Mouse (Mus musculus) naive thymus-derived CD4-positive, alpha-beta T cell, adult 2 months (primary cell): ENCODE measurements around the gene Gucy1b2.

Experiments used
- DNase-seq: peaks from one replicate; pipeline ENCODE4 v3.0.0-alpha.2; 2011; ENCODE audit warnings: low read depth

The Gucy1b2 gene

DNA sequence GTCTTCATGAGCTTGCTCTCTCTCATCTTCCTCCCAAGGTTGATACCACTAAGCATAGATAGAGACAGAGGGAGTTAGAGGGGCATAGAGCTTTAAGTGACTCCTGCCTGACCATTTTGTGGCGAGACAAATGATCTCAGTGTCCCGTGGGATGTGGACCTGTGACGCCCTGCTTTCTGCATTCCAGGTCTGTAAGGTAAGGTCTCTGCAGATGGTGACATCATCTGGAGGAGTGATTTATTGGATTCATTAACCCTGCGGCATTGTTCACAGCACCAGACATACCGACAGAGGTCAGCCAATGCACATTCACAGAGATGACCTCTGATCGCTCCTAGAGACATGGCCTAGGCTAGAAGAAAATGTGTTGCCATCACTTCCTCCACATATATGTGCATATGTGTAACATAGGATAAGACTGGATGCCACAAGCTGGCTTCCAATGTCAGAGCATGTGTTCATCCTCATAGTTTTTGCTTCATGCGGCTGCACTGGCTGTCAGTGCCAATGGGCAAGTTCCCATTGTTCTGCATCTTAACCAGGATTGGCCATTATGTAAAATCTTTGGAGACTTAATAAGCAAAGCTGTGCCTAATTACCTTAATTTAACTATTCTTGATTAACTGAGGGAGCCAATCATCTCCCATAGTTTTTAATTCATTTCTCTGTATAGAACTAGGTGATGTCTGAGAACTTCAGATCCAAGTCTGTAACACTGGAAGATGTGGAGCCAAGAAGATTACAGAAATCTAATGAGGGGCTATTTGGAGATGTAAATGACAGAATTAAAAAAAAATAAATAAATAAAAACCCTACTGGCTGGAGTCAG lies 9.5 kb downstream of the Gucy1b2 start:
- DNase-seq: no peak

DNA sequence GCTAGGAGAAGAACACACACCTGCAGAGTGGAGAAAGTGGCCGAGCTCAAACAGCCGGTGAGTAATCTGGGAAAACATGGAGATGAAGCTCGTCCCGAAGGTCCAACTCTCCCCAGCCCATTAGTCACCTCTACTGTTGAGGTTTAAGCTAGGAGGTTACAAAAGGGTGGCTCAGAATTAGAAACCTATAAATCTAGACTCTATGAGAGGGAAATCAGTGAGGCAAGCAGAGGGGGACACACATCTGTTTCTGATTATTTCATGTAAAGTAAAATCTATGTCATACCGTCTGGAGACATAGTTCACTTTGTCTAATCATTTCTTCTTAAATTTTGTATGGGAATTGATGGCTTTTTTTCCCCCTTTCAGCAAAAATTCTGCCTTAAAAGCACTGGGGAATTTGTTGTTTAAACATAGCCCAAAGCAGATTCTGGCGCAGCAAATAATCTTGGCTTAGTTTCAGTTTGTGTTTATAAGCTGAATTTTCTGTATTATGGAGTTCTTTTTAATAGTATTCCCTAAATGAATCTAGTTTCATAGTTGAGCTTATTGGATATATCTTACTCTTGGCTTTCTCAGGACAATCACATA lies 12.2 kb downstream of the Gucy1b2 start:
- no peak for DNase-seq

DNA sequence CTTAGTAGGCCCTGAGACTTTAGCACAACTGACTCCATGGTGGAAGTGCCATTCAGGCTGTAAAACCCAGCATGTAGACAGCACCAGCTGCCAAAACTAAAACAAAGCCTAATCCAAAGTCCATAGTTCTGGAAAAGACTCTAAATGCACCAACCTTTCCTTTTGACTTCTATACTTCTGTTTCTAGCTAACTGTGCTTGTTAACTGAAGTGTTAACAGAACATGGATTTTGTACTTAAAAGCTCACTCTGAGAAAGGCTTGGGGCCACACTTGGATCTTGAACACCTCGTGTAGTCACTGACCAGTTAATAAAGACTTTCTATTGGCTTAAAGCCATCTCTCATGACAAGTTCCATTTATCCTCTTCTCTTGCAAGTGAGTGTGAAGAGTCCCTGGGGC lies 13.1 kb downstream of the Gucy1b2 start:
- DNase-seq: no peak

DNA sequence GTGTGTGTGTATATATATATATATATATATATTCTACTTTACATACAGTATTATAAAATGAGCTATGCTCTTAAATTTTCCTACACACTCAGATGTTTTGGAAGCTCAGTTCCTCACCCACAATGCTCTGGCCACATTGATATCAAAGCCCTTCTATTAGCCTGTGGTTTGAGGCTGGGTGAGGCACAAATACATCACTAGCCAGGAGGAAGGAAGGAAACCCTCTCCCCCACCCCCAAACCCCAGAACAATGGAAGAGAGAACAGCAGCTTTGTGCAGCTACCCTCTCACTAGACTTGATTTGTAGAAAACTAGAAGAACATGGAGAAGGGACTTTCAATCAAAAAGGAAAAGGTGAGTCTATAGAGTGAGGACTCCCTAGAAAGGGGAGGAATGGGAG lies 16.1 kb downstream of the Gucy1b2 start:
- DNase-seq: no peak

DNA sequence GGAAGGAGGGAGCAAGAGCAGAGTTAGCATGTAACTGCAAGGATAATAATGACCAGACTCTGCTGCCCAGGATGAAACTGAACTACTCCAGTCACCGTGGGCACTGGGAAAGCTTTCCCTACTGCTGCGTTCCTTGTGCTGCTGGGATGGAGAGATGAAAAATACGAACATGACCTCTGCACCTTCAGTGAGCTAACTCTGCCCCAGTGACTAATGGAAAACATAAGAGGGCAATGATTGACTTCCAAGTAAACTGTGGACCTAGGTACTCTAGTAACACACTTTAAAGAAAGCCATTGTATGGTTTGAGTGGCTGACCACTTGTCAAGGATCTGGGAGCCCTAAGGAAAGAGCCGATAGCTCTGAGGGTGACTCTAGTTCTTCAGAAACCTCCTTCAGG lies 17.9 kb downstream of the Gucy1b2 start:
- no peak for DNase-seq

DNA sequence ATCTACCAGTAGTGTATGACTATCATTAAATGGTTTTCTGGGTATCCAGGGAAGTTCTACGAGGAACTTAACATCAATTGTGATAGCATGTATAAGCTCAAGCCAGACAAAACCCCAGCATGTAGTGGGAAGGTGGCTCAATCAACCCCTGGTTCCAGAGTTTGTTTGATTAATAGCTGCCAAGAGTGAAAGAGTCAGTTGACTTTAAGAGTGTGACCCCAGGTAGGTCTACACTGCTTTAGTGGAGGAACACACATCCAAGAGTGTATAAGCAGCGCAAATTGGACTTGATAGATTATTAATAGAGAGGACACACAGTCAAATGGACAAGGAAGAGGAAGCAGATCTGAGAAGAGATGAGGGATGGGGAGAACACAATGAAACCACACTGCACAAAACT lies 18.3 kb downstream of the Gucy1b2 start:
- DNase-seq: no peak

DNA sequence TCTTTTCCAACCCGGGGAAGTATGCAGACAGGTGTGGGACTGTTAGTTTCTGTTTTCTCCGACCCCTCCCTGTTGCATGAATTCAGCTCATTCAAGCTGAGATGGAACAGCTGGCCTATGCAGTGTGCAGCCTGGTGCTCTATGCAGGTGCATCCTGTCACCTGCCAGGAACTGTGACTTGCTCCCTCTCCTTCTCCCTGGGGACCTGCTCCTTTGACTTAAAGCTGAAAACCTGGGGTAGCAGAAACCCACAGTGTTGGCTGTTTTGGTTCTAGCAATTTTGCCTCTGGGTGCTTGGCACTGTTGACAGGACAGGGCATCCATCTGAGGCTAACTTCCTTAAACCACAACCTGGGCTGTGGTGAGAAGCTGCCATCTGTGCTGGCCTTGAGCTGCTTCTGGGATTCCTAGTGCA lies 30.8 kb downstream of the Gucy1b2 start:
- DNase-seq: no peak

DNA sequence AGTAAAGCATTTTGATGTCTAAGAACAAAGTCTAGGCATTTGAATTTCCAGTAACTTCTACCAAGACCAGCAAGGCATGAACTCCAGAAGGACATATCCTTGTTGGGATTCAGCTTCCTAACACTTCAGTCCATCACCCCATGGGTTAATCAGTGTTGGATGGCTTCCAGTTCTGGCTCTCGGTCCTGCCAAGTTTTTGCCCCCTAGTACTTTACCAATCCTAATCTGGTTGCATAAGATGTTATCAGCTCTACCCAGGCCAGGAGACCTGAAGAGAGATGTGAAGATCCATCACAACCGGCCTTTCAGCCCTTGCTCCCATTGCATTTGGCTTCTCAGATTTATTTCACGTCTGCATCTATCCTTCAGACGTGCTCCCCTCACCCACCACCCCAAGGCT lies 33.8 kb downstream of the Gucy1b2 start:
- DNase-seq: no peak

DNA sequence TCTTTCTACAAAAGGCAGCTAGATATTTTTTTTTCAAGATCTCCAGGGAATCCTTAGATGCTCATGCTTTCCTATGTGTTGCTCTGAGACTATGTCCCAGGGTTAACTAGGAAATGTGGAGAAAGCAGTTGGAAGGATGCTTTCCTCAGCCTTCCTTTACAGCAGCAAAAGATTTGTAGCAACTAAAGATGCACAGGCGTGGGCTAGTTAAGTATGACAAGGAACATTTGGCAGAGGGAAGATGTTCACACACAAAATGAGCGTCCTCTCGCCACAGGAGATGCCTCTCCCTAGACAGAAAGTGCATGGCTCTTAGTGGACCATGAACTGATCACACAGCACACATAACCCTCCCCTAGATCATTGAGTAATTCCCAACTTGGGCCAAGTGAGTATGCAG lies 38.6 kb downstream of the Gucy1b2 start:
- no peak for DNase-seq

DNA sequence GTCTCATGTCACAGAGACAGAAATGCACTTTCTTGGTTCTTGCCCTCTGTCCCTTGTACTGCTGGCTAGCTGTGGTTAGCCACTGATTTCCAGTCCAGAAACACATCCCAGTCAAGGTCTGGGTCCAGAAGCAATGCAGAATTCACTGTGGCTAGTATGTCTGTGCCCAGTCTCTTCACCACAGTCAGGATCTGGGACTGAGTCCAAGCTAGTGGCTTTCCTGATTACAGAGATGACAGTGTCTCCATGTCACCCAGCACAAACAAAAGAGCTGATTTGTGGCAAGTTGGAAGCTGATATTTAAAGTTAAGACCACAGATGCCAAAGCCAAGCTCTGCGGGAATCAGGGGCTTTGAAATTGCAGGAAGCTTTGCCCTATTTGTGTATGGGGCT lies 39.4 kb downstream of the Gucy1b2 start:
- no peak for DNase-seq

DNA sequence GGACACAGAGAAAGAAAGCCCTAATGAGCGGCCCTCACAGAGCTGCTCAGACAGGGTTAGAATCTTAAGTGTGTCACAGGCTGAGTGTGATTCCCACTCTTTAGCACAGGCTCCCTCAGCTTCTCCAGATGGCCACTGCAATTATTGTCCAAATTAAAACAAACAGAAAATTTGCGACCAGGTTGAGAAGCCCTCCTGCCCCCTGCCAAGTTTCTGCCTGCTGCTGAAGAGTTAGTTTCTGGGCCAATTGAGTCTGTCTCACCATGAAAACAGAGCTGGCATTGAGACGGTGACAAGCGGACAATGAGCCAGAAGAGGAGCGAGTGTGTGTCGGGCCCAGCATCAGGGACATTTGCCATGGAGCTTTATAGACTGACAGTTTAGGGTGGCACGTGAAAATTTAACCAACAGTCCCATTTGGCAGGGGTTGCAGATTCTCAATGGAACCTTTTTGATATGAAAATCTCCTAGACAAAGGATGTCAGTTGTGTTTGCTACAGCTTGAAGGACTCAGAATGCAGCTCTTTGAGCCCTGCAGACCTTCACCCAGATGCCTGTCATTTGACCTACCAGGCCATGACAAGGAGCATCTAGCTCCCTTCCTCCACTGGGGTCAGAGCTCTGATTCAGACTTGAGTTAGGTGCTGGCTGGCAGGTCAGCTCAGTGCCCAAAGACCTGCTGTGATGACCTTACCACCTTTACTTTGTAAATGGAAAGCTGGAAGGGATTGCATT lies 39.9 kb downstream of the Gucy1b2 start:
- DNase-seq: no peak

DNA sequence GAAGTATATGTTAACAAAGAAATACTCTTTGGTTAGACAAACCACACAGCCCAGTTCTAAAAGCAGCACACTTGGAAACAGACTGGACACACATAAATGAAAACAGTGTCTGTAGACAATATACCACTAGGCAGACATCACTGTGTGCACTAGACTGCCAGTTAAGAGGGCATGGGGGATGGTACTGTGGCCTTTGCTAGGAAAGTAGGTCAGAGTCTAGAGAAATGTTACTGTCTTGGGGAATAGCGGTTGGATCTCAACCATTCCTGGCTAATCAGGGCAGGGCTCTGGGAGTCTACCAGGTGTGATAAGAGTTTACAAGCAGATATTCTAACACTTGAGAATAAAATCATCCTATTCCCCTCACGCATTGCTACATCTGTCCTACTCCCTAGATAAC lies 60.7 kb downstream of the Gucy1b2 start:
- no peak for DNase-seq

DNA sequence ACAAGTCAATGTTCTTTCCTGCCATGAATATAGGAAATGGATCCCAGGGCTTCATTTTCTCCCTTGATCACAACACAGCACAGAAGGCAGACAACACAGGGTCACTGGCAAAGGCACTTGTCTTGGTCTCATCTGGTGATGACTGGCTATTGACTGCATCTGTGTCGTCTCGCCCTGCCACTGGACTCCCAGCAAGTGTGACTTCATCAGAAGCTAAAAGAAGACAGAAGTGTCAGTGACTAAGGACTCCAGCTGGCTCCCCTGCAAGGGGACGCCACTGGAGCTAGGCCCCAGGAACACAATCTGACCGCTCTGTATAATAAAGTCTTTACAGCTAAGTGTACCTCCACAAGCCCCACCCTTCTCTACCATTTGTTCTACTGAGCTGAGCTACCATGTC lies 63.3 kb downstream of the Gucy1b2 start:
- no peak for DNase-seq

DNA sequence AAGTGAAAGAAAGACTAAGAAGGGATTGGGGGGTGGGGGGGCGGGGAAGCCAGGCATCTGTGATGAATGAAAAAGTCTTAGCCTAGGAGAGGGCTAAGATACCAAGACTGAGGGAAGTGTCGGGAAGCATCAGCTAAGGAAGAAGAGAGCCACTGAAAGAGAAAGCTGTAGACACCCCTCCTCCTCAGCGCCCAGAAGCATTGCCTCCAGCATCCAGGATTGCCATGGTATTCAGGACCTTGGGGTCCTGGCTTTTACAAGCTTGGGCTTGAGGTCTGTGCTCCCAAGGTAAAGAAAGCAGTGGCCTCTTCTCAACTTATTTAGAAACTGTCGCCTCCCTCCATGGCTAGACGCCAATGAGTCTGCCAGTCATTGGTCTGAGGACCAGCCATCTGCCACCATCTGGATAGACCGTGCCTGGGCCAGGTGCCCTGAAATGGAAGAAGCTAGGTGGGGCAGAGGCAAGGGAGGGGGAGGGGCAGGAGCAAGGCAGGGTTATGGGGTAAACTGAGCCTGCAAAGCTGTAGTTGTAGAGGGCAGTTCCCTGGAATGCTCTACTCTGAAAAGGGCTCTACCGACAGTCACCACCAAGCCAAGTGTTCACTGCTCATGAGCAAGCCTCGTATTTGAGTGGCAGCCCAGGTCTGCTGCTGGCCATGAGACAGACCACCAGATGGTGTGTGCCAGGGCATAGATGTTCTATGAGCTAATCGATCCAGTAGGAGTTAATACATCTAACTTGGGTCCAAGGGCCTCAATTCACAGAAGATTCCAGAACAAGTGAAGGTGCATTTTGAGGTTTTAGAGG lies 66.2 kb downstream of the Gucy1b2 start:
- DNase-seq: no peak

DNA sequence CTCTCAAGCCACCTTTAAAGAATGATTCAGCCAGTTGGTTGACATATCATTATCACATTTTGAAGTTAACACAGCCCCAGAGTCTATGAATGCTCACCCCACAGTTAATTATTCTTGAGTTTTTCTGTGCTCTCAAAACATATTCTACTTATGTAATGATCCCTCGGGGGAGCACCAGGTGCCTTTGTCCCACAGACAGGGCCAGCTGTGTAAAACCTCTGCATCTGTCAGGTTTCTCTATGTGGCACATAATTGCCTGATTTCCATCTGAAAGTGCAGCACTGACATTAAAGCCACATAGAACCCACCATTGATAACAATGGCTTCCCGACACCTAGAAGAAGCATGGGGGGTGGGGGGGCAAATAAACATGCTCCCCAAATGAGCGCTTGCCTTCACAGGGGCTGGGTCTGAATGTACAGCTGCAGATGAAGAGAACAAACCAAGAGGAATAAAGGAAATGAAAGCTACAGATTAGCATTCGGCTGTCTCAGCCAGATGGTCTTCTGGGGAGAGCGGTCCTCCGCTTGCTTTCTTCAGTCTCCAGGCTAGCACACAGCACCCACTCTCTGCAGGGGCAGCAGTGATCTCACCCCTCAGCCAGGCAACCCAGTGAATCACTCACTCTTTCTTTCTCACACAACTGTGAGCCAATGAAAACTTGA lies 66.9 kb downstream of the Gucy1b2 start:
- DNase-seq: no peak

DNA sequence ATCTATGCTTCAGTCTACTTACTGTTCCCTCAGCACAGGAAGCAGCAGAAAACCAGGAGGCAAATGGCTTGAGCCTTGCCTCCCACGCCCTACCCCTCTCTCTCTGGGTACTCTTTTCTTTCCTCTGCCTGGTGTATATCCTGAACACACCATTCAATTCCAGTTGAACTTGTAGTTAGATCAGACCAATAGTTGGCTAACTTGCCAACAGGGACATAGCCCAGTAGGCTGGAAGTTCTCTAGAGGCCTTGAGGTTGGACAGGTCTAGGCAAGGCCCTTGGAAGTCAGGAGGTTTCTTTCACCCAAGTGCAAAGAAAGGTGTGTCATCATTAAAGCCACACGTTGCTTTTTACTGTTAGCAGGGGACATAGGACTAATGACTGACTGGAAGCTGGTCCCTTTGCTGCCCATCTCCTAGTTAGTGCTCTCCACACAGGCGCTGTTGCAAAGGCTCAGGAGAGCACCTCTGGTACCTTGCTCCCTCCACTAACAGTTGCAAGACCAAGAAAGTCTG lies 72.2 kb downstream of the Gucy1b2 start:
- DNase-seq: no peak

DNA sequence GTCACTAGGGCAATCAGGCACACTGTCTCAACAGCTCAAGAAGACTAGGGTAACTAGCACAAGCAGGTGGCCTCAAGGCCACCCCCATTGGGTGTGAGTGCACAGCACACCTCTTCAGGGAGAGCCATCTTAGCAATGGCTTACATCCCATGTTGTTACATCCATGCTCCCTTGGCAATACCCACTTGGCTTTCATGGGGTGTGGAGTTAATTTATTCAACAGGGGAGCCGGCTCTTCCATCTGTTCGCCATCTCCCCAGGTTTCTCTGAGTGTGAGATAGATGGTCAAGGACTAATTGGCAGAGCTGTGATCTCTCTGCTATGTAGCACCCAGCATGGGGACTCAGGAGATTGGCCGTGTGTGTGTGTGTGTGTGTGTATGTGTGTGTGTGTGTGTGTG lies 73.0 kb downstream of the Gucy1b2 start:
- no peak for DNase-seq

DNA sequence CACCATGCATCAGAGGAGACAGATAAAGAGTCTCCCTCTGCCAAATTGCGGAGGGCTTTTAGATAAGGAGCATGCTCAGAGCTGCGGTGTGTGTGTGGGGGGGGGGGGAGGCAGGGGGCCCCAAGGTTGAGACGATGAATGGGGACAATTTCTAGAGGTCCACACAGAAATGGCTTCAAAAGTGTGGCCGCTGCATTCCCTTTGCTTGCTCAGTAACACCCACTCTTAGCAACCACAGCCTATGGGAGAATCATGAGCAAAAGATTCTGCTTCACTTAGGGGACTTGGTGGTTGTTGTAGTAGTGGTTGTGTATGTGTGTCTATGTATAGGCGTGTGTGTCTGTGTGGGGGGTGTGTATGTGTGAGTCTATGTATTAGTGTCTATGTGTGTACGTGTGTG lies 75.5 kb downstream of the Gucy1b2 start:
- DNase-seq: no peak

DNA sequence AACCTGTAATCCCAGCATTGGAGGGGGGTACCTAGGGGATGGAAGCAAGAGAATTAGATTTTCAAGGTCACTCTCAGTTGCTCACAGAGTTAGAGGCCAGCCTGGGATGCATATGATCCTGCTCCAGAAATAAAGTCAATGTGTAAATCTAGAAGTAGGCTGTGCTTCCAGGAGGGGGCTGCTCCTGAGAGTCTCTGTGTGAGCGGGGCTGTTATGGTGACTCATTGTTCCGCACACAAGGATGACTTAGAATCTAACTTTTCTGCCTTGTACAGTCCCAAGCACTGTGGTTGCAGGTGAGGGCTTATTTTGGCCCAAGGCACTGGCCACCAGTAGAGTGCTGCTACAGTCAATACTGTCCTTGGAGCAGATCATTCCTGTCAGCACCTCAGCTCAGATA lies 76.7 kb downstream of the Gucy1b2 start:
- DNase-seq: no peak

DNA sequence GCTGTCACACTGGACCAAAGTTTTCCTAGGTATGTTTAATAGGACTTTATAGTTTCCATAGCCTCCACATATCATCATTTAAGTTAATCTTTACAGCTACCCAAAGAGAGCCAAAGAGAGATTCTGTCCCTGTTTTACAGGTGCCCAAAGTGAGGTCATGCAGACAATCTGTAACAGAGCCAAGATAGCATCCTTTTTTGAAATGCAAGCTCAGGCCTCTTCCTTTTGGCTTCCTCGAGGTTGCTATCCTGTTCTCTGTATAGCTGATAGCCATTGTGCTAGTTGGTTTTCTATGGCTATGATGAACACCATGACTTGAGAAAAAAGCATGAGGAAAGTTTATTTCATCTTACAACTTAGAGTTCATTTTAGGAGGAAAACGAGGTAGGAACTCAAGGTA lies 80.0 kb downstream of the Gucy1b2 start:
- no peak for DNase-seq

DNA sequence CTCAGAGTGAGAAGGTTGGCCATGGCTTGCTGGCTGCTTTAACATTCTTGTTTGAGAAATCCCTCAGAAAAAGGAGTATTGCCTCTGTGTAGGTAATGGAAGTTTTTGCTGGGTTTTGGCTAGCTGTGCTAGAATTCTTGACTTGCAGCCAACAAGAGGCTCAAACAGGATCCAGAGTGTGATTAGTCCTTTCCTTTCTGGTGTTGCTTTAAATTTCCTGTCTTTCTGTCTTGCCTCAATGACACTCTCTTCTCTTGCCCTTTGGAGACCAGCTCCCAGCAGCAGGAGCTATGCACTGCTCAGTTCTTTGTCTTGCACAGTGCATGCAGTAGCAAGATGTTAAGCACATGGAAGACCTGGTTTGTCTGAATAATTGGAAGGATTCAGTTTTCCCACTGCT lies 80.4 kb downstream of the Gucy1b2 start:
- DNase-seq: no peak

DNA sequence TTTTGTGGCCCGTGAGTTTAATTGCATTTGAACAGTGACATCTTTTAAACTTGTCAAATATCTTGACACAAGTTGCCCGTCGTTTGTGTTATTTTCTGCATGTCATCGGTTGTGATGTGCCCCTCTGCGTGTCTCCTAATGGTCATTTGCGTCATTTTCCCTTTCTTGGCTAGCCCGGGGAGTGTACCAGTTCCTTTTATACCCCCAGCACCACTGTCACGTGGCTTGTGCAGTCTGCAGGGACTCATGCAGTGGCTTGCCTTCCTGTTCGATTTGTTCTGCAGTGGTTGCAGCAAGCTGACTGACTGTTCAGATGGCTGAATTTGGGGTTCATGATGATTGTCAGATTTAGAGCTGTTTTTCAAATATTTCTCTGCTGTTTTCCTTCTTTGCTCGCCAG lies 82.1 kb downstream of the Gucy1b2 start:
- no peak for DNase-seq
